Mouse (Mus musculus): ENCODE data around the gene Stk11. TPM values are rescaled to one million over a fixed set of nuclear protein-coding genes. Genes with fewer than 3 reads are reported as not detected.

The Stk11 gene
- total and polyA plus RNA-seq, 3 experiments: 154 to 172 (median 170) TPM

DNA sequence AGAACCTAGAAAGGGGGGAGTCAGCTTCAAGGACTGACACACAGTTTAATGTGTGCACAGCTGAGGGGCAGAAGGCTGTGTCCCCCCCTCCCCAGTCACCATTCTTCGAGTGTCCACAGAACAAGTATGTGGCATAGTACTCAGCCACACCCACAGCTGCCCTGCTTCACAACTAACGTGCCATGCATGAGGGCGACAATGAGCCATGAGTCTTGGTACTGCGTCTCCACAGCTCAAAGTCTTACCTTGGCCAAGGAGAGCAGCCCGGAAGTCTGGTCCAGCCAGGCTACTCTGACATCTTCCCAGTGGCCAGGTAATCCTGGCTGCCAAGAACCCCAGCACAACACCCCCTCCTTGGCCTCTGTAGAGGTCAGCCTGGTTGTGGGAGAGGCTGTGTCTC is 22.9 kb upstream of the Stk11 start:
- Histone ChIP-seq H3K4me3 (ENCODE audit: low read depth, low read length) (no peak overlapping the region), H3K27me3 (ENCODE audit: insufficient read depth, low read length) (no peaks in the 10 kb centered on the region), H3K36me3 (replicated peaks) (peaks cover 90% of the 10 kb centered on the region), H3K9me3 (replicated peaks) (no peaks in the 10 kb centered on the region), H3K4me1 (ENCODE audit: insufficient read depth, low read depth, low read length) (peaks cover 66% of the 10 kb centered on the region)
- ATAC-seq (ENCODE audit: extremely low read depth, insufficient number of reproducible peaks, low FRiP score, poor library complexity, severe bottlenecking) (no peak), DNase-seq (ENCODE audit: low spot score) (no peak)
- TF ChIP-seq POLR2AphosphoS5 (IDR thresholded peaks at IDR 0.05; ENCODE audit: insufficient replicate concordance, low read depth, low read length) (no peak), CTCF (IDR thresholded peaks at IDR 0.05; ENCODE audit: low read depth, low read length) (no peak), GATA1 (IDR thresholded peaks at IDR 0.05; ENCODE audit: borderline replicate concordance, low read length) (no peak), TAL1 (conservative IDR thresholded peaks at IDR 0.05; ENCODE audit: low read depth, low read length) (no peak), GATA2 (IDR thresholded peaks at IDR 0.05; ENCODE audit: borderline replicate concordance, low read depth, low read length) (no peak)

- no peaks in the 10 kb centered on the region for H3K9me3 ChIP-seq (replicated peaks)
- H3K27me3 ChIP-seq (ENCODE audit: insufficient read depth, low read length): no peaks in the 10 kb centered on the region
- H3K36me3 ChIP-seq (replicated peaks): peaks cover 92% of the 10 kb centered on the region
- ATAC-seq (ENCODE audit: extremely low read depth, insufficient number of reproducible peaks, low FRiP score, poor library complexity, severe bottlenecking) (no peak), DNase-seq (ENCODE audit: low spot score) (no peak)
- no peak overlapping the region for H3K4me3 ChIP-seq (ENCODE audit: low read depth, low read length)
- H3K4me1 ChIP-seq (ENCODE audit: insufficient read depth, low read depth, low read length): peaks cover 70% of the 10 kb centered on the region
- TF ChIP-seq TAL1 (conservative IDR thresholded peaks at IDR 0.05; ENCODE audit: low read depth, low read length): no peak
- TF ChIP-seq GATA1 (IDR thresholded peaks at IDR 0.05; ENCODE audit: borderline replicate concordance, low read length): no peak
- no peak for TF ChIP-seq GATA2 (IDR thresholded peaks at IDR 0.05; ENCODE audit: borderline replicate concordance, low read depth, low read length)
- no peak for TF ChIP-seq POLR2AphosphoS5 (IDR thresholded peaks at IDR 0.05; ENCODE audit: insufficient replicate concordance, low read depth, low read length)
- TF ChIP-seq CTCF (IDR thresholded peaks at IDR 0.05; ENCODE audit: low read depth, low read length): no peak
These were observed 21.5 kb upstream of the Stk11 start for GRCm38 (mm10) chr10:80094085-80094484.

GRCm38 (mm10) chr10:80094684-80095083 is 20.9 kb upstream of the Stk11 start:
- no peak for ATAC-seq (ENCODE audit: extremely low read depth, insufficient number of reproducible peaks, low FRiP score, poor library complexity, severe bottlenecking)
- Histone ChIP-seq H3K4me1 (ENCODE audit: insufficient read depth, low read depth, low read length) (peaks cover 70% of the 10 kb centered on the region), H3K9me3 (replicated peaks) (no peaks in the 10 kb centered on the region), H3K4me3 (ENCODE audit: low read depth, low read length) (no peak overlapping the region), H3K36me3 (replicated peaks) (peaks cover 92% of the 10 kb centered on the region), H3K27me3 (ENCODE audit: insufficient read depth, low read length) (no peaks in the 10 kb centered on the region)
- no peak for DNase-seq (ENCODE audit: low spot score)
- no peak for TF ChIP-seq POLR2AphosphoS5 (IDR thresholded peaks at IDR 0.05; ENCODE audit: insufficient replicate concordance, low read depth, low read length)

GRCm38 (mm10) chr10:80095547-80095946 is 20.1 kb upstream of the Stk11 start:
- peaks cover 73% of the 10 kb centered on the region for H3K4me1 ChIP-seq (ENCODE audit: insufficient read depth, low read depth, low read length)
- no peaks in the 10 kb centered on the region for H3K9me3 ChIP-seq (replicated peaks)
- DNase-seq (ENCODE audit: low spot score): no peak
- TF ChIP-seq TAL1 (conservative IDR thresholded peaks at IDR 0.05; ENCODE audit: low read depth, low read length): no peak
- no peak for TF ChIP-seq POLR2AphosphoS5 (IDR thresholded peaks at IDR 0.05; ENCODE audit: insufficient replicate concordance, low read depth, low read length)
- TF ChIP-seq GATA2 (IDR thresholded peaks at IDR 0.05; ENCODE audit: borderline replicate concordance, low read depth, low read length): no peak
- TF ChIP-seq GATA1 (IDR thresholded peaks at IDR 0.05; ENCODE audit: borderline replicate concordance, low read length): no peak
- TF ChIP-seq CTCF (IDR thresholded peaks at IDR 0.05; ENCODE audit: low read depth, low read length): no peak
- H3K4me3 ChIP-seq (ENCODE audit: low read depth, low read length): no peak overlapping the region
- ATAC-seq (ENCODE audit: extremely low read depth, insufficient number of reproducible peaks, low FRiP score, poor library complexity, severe bottlenecking): no peak
- no peaks in the 10 kb centered on the region for H3K27me3 ChIP-seq (ENCODE audit: insufficient read depth, low read length)
- peaks cover 92% of the 10 kb centered on the region for H3K36me3 ChIP-seq (replicated peaks)

DNA sequence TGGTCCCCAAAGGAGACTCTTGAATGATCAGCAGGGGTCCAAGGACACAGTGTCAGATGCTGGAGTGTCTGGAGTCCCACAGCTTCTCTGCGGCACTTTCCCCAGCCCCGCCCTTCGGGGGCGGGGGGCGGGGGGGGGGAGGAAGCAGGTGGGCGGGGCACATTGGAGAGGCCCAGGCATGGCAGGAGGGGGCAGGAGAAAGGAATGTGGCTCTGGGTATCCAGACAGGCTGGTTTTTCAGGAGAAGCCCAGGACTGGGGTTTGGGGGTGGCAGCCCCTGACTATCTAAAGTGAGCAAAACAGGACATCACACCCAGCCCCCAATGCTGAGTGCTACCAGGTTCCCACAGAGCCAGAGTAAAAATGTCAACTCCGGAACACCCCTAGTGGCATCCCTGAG is 18.3 kb upstream of the Stk11 start:
- TF ChIP-seq GATA1 (IDR thresholded peaks at IDR 0.05; ENCODE audit: borderline replicate concordance, low read length) (no peak), GATA2 (IDR thresholded peaks at IDR 0.05; ENCODE audit: borderline replicate concordance, low read depth, low read length) (no peak), CTCF (IDR thresholded peaks at IDR 0.05; ENCODE audit: low read depth, low read length) (no peak), TAL1 (conservative IDR thresholded peaks at IDR 0.05; ENCODE audit: low read depth, low read length) (no peak), POLR2AphosphoS5 (IDR thresholded peaks at IDR 0.05; ENCODE audit: insufficient replicate concordance, low read depth, low read length) (no peak)
- no peaks in the 10 kb centered on the region for H3K9me3 ChIP-seq (replicated peaks)
- ATAC-seq (ENCODE audit: extremely low read depth, insufficient number of reproducible peaks, low FRiP score, poor library complexity, severe bottlenecking) (no peak), DNase-seq (ENCODE audit: low spot score) (no peak)
- H3K36me3 ChIP-seq (replicated peaks): peaks cover 82% of the 10 kb centered on the region
- H3K4me3 ChIP-seq (ENCODE audit: low read depth, low read length): peak overlapping the region; percentile 8; the same call in 1 of the 2 replicates
- no peaks in the 10 kb centered on the region for H3K27me3 ChIP-seq (ENCODE audit: insufficient read depth, low read length)
- peaks cover 87% of the 10 kb centered on the region for H3K4me1 ChIP-seq (ENCODE audit: insufficient read depth, low read depth, low read length)

DNA sequence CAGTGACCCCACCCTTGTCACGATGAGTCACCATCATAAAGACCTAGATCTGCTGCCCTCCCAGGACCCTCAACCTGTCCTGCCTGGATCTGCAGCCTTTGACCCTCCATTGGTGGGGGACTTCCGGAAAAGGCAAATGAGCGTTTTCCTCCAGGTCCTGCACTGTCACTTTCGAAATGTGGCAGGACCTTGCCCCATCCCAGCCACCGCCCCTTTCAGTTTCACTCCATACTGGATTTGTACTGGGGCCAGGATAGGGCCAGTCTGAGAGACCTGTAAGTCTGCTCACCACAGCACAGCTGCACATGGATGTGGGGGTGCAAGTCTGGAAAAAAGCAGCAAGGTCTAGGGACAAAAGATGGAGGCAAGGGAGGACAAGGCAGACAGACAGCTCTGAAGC is 17.0 kb upstream of the Stk11 start:
- DNase-seq (ENCODE audit: low spot score): no peak
- Histone ChIP-seq H3K4me1 (ENCODE audit: insufficient read depth, low read depth, low read length) (peaks cover 85% of the 10 kb centered on the region), H3K27me3 (ENCODE audit: insufficient read depth, low read length) (no peaks in the 10 kb centered on the region), H3K36me3 (replicated peaks) (peaks cover 69% of the 10 kb centered on the region), H3K9me3 (replicated peaks) (no peaks in the 10 kb centered on the region), H3K4me3 (ENCODE audit: low read depth, low read length) (no peak overlapping the region)
- ATAC-seq (ENCODE audit: extremely low read depth, insufficient number of reproducible peaks, low FRiP score, poor library complexity, severe bottlenecking): no peak
- TF ChIP-seq POLR2AphosphoS5 (IDR thresholded peaks at IDR 0.05; ENCODE audit: insufficient replicate concordance, low read depth, low read length) (no peak), CTCF (IDR thresholded peaks at IDR 0.05; ENCODE audit: low read depth, low read length) (no peak), GATA1 (IDR thresholded peaks at IDR 0.05; ENCODE audit: borderline replicate concordance, low read length) (no peak), GATA2 (IDR thresholded peaks at IDR 0.05; ENCODE audit: borderline replicate concordance, low read depth, low read length) (no peak)

GRCm38 (mm10) chr10:80100982-80101381 is 14.6 kb upstream of the Stk11 start:
- Histone ChIP-seq H3K36me3 (replicated peaks) (peaks cover 46% of the 10 kb centered on the region), H3K4me1 (ENCODE audit: insufficient read depth, low read depth, low read length) (peaks cover 87% of the 10 kb centered on the region), H3K4me3 (ENCODE audit: low read depth, low read length) (peak overlapping the region; percentile 94; the same call in 1 of the 2 replicates), H3K27me3 (ENCODE audit: insufficient read depth, low read length) (no peaks in the 10 kb centered on the region), H3K9me3 (replicated peaks) (no peaks in the 10 kb centered on the region)
- TF ChIP-seq GATA2 (IDR thresholded peaks at IDR 0.05; ENCODE audit: borderline replicate concordance, low read depth, low read length): no peak
- TF ChIP-seq TAL1 (conservative IDR thresholded peaks at IDR 0.05; ENCODE audit: low read depth, low read length): no peak
- TF ChIP-seq POLR2AphosphoS5 (IDR thresholded peaks at IDR 0.05; ENCODE audit: insufficient replicate concordance, low read depth, low read length): no peak
- no peak for TF ChIP-seq CTCF (IDR thresholded peaks at IDR 0.05; ENCODE audit: low read depth, low read length)
- TF ChIP-seq GATA1 (IDR thresholded peaks at IDR 0.05; ENCODE audit: borderline replicate concordance, low read length): no peak
- DNase-seq (ENCODE audit: low spot score): no peak
- no peak for ATAC-seq (ENCODE audit: extremely low read depth, insufficient number of reproducible peaks, low FRiP score, poor library complexity, severe bottlenecking)
